Mouse (Mus musculus): ENCODE measurements around the gene Slc9b2.

DNA sequence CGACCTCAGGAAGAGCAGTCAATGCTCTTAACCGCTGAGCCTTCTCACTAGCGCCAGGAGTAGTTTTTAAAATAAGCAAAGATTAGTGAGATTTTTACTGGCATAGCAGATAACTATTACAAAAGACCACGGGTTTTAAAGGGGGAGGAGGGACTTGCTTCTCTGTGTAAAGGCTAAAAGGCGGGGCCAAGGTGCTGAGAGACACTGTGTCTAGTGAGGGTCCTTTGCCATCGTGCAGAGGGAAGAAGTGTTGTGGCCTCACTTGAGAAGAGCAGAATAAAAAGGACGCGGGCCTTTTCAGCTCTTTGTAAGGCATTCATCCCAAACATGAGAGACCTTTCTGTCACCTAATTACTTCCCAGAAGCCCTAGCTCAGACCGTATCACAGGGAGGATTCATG lies 2.9 kb upstream of the Slc9b2 start:
- TF ChIP-seq GATA1 (IDR thresholded peaks at IDR 0.05; ENCODE audit: borderline replicate concordance, low read length) (no peak), FLI1 (IDR thresholded peaks at IDR 0.05; ENCODE audit: low read length) (no peak)
